Mouse (Mus musculus) mouse embryonic stem cell (cell line): ENCODE measurements around the gene Dchs2.

Experiments used
- in situ Hi-C, 2 experiments: fragments of 300-500 bp; cut with MboI; formaldehyde crosslinking; loops; 1 replicate in 1 of 2; 3 replicates in 1 of 2; pipeline ENCODE4 v1.14.3; 2019 to 2020; ENCODE audit warnings: low sequenced_read_pairs in 2 of 2, low pct_unique_long_range_greater_than_20kb in 1 of 2, mixed read lengths in 1 of 2; ENCODE audit not compliant: unreplicated experiment in 1 of 2

The Dchs2 gene

DNA sequence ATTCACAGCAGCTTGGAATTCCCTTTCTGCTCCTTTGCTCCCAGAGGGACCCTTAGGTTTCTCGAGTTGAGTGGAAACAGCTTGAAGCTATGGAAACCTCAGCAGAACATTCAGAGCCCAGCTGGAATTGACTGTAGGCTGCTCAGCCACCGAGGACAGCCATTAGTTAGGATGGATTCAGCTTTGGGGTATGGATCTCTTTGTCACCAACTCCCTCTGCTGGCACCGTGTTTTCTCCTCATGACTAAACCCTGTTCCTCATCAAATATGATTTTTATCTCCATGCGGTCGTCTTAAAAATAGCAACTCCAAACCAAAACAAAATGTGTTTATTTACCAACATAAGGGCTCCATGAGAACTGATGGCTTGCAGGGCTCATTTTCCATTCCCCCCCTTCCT is 94.4 kb downstream of the Dchs2 start:
- in situ Hi-C loops: no loop called here

DNA sequence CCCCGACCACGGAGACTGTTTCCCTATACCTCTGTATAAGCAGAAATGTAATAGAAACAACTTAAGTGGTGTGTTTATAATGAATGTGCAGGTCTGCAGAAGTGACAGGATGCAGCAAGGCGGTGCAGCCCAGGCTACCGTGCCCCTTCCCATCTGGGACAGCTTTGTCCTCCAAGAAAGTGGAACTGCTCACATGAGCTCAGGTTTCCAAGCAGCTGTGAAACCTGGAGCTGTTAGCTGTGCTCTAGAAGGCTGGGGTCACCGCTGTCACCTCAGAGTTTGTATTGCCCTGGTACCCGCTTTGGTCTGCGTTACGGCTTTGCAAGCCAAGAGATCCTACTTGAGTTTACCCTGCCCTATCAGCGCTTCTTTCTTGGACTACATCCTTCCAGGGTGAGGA is 100.6 kb downstream of the Dchs2 start:
- in situ Hi-C loops: no loop called here

DNA sequence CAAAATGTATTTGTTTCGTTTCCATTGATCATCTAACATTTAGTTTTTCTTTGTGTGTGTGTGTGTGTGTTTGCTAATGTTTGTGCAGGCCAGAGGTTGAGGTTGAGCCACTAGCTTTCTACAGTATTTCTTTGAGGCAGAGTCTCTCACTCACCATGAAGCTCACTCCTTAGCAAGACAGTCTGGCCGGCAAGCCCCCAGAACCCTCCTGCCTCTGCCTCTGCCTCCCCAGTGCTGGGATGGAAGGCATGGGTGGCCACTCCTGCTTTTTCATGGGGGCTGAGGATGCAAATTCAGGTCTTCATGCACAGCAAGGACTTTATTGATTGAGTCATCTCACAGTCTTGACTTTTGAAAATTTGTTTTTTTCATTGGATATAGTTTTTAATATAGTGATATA is 102.6 kb downstream of the Dchs2 start:
- in situ Hi-C loops: no loop called here

- in situ Hi-C loops: no loop called here
Measured at GRCm38 (mm10) chr3:83234457-83234856, 106.7 kb downstream of the Dchs2 start.

GRCm38 (mm10) chr3:83235061-83235460 is 107.3 kb downstream of the Dchs2 start:
- in situ Hi-C loops: no loop called here

DNA sequence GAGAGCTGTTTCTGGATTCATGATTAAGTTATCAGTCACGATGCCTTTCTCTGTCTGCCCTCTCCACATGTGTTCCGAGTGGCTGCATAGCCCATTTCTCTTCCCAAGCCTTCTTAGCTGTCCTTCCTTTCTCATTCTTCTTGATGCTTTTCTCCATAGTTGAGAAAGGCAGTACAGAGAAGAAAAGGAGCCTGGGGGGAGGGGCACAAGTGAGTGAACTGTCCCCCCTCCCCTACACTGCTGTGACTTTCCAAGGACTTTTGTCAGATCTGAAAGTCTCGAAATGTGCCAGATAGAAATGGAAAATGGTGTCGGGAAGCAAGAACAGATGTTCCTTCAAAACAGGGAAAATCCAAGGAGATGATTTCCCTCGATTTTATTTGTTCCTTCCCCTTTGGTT is 118.8 kb downstream of the Dchs2 start:
- in situ Hi-C loops: no loop called here

- in situ Hi-C loops: loop anchor here in 1 of 2 experiments (25.0 kb wide), 1 partner anchor 238 kb away; the partner anchor contains the start of gene Fgg
Measured at GRCm38 (mm10) chr3:83250001-83250545, 122.3 kb downstream of the Dchs2 start.

- in situ Hi-C loops: loop anchor here in 1 of 2 experiments (25.0 kb wide), 1 partner anchor 240 kb away; the partner anchor contains the start of gene Fgg
Measured at GRCm38 (mm10) chr3:83251899-83252298, 124.2 kb downstream of the Dchs2 start.

DNA sequence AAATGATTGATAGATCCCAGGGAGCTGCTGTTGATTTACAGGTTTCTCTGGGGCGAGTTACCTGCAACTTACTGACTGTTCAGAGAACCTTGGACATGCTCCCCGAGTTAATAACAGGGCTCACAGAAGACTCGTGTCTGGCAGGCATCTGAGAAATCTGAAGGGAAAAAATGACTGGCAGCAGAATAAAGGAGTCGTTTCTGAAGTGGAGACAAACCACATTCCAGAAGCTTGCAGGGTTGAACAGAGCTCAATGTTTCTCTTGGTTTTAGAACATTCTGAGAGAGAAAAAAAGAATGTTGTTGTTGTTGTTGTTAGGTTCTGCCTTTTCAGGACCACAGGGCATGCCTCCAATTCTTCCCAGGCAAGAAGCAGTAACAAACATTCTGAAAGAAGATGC is 131.7 kb downstream of the Dchs2 start:
- in situ Hi-C loops: loop anchor here in 1 of 2 experiments (25.0 kb wide), 1 partner anchor 247 kb away; the partner anchor contains the start of gene Fgg

DNA sequence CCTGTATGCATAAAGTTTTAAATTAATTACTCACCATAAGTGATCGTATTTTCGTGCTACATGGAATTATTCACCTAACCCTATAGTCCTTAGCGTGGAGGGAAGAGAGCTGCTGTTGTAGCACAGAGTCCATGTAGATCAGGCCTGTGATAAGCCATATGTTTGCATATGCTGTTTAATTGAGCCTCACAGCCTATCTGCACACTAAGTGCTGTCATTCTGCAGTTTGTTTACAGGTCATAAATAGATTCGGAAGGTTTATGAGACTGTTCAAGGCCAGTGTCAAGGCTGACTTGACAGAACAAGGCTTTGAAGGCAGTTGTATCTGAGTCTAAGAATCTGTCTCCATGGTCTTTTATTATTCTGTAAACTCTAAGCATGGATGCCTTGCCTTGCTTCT is 138.3 kb downstream of the Dchs2 start:
- in situ Hi-C loops: loop anchor here in 1 of 2 experiments (25.0 kb wide), 1 partner anchor 254 kb away; the partner anchor contains the start of gene Fgg

DNA sequence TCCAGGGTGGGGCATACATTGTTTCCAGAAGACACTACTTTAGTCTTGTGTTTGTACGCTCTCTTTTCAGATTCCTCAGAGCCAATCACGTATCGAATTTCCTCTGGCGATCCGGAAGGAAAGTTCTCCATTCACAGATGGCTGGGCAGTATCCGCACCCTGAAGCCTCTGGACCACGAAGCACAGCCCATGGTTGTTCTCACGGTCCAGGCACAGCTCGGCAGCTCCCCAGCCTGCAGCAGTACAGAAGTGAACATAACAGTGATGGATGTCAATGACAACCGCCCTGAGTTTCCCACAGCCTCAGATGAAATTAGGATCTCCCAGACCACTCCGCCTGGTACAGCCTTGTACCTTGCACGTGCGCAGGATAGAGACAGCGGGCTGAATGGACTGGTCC is 142.5 kb downstream of the Dchs2 start:
- in situ Hi-C loops: loop anchor here (10.0 to 25.0 kb wide), 2 partner anchors 155 to 258 kb away; partner anchors contain the start of gene Fgg (in 1 of the 2)

- in situ Hi-C loops: loop anchor here (10.0 to 25.0 kb wide), 2 partner anchors 156 to 259 kb away; partner anchors contain the start of gene Fgg (in 1 of the 2)
Measured at GRCm38 (mm10) chr3:83270982-83271381, 143.2 kb downstream of the Dchs2 start.

DNA sequence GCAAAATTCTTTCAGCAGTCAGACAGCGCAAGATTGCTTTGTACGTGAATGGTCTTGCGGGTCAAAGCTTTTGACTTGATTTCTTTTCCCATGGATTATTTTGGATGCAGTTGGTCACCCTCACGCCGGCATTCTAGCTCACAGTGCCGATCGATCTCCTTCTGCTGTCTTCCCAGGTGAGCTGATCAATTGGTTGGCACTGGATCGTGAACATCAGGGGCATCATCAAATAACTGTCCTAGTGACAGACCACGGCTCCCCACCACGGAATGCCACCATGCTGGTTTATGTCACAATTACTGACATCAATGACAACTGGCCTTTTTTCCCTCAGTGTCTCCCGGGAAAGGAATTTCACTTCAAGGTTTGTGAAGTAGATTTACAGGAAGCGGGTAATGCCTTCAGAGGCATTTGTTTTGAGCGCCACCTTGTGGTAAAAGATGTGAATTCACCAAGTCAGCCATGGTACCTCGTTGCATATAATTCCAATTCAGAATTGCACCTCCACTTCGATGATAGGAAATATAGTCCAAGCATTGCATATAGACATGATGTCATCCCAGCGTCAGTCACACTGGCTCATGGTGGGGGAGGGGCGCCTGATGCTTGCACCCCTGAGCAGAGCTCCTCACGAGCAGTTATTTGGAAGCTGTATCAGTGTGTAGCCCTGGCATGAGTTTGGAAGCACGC is 146.0 kb downstream of the Dchs2 start:
- in situ Hi-C loops: loop anchor here (10.0 to 25.0 kb wide), 2 partner anchors 159 to 261 kb away; partner anchors contain the start of gene Fgg (in 1 of the 2)

DNA sequence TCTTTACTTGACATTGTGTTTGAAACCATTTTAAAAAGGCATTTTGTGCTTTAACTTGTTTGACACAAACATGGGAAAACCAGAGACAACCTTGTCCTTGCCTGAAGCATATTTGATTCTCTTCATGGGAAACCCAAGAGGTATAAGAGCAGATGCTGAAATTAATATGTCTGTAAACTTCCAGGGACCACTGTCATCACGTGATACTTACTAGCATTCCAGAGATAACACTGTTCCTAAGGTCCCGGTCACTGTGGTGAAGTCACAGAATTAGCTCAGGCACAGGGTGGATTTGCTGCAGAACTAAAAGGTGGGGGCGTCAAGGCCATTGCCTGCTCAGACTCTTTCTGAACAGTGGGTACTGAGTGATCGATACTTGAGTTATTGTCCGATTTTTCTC is 148.0 kb downstream of the Dchs2 start:
- in situ Hi-C loops: loop anchor here in 1 of 2 experiments (10.0 kb wide), 1 partner anchor 161 kb away; no protein-coding TSS in a partner anchor

DNA sequence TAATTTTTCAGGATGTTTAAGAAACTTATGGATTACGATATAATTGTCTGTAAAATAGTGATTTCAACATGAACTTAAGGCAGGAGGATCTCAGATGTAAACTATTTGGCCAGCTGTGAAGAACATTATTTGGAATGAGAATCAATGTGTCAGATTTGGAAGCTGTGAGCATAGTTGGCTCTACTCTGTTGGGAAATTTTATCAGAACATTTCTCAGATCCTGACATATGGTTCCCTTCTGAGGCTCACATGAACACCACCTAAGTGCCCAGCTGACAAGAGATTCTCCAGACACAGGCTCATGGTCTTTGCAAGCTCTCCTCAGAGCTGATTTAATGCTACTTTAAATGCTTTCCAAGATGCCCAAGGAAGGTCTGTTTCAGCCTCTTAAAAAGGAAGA is 156.1 kb downstream of the Dchs2 start:
- in situ Hi-C loops: no loop called here

DNA sequence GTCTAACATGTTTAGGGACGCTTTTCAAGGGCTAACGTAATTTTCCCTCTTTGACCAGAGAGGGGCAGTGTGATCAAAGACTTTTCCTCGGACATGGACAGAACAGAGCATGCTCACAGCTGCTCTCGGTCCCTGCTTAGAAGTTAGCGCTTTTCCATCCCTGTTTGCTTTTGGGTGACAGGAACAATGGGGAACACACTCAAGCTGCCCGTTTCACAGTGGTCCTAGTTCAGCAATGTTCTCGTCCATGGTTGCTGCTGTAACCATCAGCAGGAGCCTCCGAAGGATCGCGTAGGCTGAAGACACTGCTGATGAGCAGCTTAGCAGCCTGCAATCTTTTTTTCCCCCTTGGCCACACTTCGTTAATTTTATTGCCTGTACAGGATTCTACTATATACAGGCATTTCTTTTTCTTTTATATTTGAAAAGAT is 159.2 kb downstream of the Dchs2 start:
- in situ Hi-C loops: no loop called here

DNA sequence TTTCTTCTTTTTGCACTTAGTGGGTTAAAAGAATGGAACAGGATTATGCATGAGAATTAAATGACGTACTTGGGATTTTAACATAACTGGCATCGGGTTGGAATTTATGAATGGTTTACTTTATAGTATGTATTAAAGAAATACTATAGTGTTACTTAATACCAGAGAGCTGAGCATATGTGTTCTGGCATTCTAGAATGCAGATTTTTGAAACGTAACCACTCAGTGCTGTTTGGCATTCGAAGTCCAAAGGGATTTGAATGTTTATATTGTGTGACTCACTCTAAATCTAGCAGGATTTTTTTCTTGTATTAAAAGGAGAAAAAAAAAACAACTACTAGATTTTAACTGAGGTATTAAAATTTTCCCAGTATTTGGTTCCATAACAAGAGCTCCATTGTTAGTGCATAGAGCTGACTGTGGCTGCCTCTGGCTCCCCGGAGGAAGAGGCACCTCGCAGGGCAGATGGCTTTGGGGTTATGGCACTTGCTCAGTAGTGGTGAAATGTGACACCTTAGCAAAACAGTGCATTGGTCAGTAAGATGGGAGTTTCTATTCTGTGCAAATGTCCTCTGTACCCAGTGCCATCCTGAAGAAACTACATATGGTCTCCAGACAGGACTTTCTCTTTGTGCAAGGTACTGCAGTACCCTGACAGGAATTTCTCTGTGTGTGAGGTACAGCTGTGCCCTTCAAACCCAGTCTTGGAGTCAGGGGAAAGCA is 160.5 kb downstream of the Dchs2 start:
- in situ Hi-C loops: no loop called here

- in situ Hi-C loops: no loop called here
Measured at GRCm38 (mm10) chr3:83290482-83290881, 162.7 kb downstream of the Dchs2 start.

- in situ Hi-C loops: no loop called here
Measured at GRCm38 (mm10) chr3:83290953-83291352, 163.2 kb downstream of the Dchs2 start.
